Mouse (Mus musculus) spleen, adult 2 months (tissue): ENCODE results near the gene Prkn.

Experiments used
- CTCF ChIP-seq: fragments of 200-500 bp; IDR thresholded peaks from 2 replicates; pipeline ENCODE4 v1.5.1; 2011; ENCODE audit warnings: mild to moderate bottlenecking, inconsistent platforms; ENCODE audit not compliant: insufficient read depth, insufficient read length, insufficient replicate concordance; ENCODE audit errors: extremely low read depth
- POLR2A ChIP-seq: fragments of 200-500 bp; IDR thresholded peaks from 2 replicates; pipeline ENCODE4 v1.6.1; 2011; ENCODE audit warnings: low read depth, low read length, inconsistent platforms

- TF ChIP-seq POLR2A = no peak
- TF ChIP-seq CTCF = no peak
Observed at GRCm38 (mm10) chr17:11926865-11927386, 1086.7 kb downstream of the Prkn start.
